Mouse (Mus musculus): ENCODE data around the gene Bcl3.

GRCm38 (mm10) chr7:19859740-19860139 is 37.2 kb upstream of the Bcl3 start:
- no peak for TF ChIP-seq CTCF (conservative IDR thresholded peaks at IDR 0.05; ENCODE audit: insufficient read depth, insufficient read length, low read depth, low read length)
- no peak for TF ChIP-seq POLR2A (IDR thresholded peaks at IDR 0.05; ENCODE audit: low read depth, low read length)

All from kidney, adult 2 months (tissue).